In the genomic region with DNA sequence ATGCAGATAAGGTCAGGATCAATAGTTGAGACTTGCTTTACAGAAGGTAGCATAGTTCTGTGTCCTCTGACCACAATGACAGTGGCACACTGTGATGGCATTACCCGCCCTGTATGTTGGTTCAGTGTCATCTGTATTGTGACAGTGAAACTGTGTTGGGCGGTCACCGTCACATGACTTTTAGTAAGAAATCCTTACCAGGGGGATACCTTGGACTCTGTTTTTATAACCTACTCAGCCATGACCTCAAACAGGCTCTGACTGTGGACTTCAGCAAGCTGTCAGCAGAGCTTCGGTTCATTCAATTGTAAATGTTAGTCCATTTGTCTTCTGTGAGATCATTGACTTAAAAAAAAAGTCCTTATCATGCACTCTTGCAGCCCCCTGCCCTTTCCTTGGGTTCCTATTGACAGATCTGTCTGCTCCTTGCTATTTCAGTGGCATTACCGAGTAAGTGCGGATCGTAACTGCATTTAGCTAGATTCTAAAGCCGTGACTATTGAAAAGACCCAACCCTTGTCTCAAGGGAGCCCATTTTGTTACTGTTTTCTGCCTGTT, we compare ENCODE assay signal across 23 mouse cellular contexts.
A peak's percentile ranks its signal among the peaks of the same experiment; 100 is the strongest.
DNase-seq lines count a peak whose midpoint lies in the region; ATAC-seq and TF ChIP-seq lines count a peak whose summit lies in the region.
"Had no signal": no experiment of that assay in that cellular context is flagged by ENCODE, and none has a peak within 500 bp of the region (broad histone marks: within the 10 kb centered on the region; RNA-seq: fewer than 3 reads in every experiment).

No protein-coding gene starts in this region.

- DNase-seq in kidney, adult 11 months = no peak
- DNase-seq in liver, embryonic 11.5 days (ENCODE audit: low spot score) = no peak
- DNase-seq in ES-CJ7 (ENCODE audit: low read depth, low spot score) = peak; percentile 42
- no peak for DNase-seq in liver, postnatal 0 days
- DNase-seq in left cerebral cortex, adult 9 months (ENCODE audit: low spot score in 2 of 2) = no peak
- DNase-seq: adrenal gland, adult 2 months; adrenal gland, postnatal 25 days; cerebellum, adult 18-20 months; cerebellum, postnatal 10 days; embryo, embryonic 11 days; gastrocnemius, postnatal 36 days; heart, adult 11 months; heart, postnatal 36 days had no signal

- TF ChIP-seq CTCF in liver, postnatal 0 days (IDR thresholded peaks at IDR 0.05; ENCODE audit: low read depth) = no peak

- H3K4me3 ChIP-seq in kidney, embryonic 14.5 days (ENCODE audit: low read length) = no peak overlapping the region
- no peak overlapping the region for H3K4me3 ChIP-seq in liver, embryonic 12.5 days
- H3K4me3 ChIP-seq in liver, embryonic 11.5 days (ENCODE audit: low read depth, low read length) = no peak overlapping the region
- no peak overlapping the region for H3K4me3 ChIP-seq in liver, postnatal 0 days (ENCODE audit: low read depth, low read length)
- H3K4me3 ChIP-seq: embryonic facial prominence, embryonic 15.5 days; erythroblast, embryonic 14.5 days; forebrain, embryonic 10.5 days; heart, embryonic 13.5 days; hindbrain, embryonic 15.5 days had no signal

- no peak overlapping the region for H3K9ac ChIP-seq in kidney, embryonic 14.5 days (ENCODE audit: low read depth, low read length)
- H3K9ac ChIP-seq in liver, embryonic 12.5 days = no peak overlapping the region
- no peak overlapping the region for H3K9ac ChIP-seq in liver, embryonic 11.5 days (ENCODE audit: low read depth, low read length)
- no peak overlapping the region for H3K9ac ChIP-seq in liver, postnatal 0 days (replicated peaks)
- H3K9ac ChIP-seq: embryonic facial prominence, embryonic 15.5 days; heart, embryonic 13.5 days; hindbrain, embryonic 15.5 days had no signal

- no peak for TF ChIP-seq EP300 in liver, postnatal 0 days (IDR thresholded peaks at IDR 0.05; ENCODE audit: low read depth)

- H3K4me2 ChIP-seq in kidney, embryonic 14.5 days (replicated peaks; ENCODE audit: low read depth, low read length) = no peak overlapping the region
- no peak overlapping the region for H3K4me2 ChIP-seq in liver, embryonic 12.5 days
- H3K4me2 ChIP-seq in liver, embryonic 11.5 days = no peak overlapping the region
- H3K4me2 ChIP-seq in liver, postnatal 0 days (ENCODE audit: low read depth, low read length) = no peak overlapping the region
- H3K4me2 ChIP-seq: embryonic facial prominence, embryonic 15.5 days; heart, embryonic 13.5 days; hindbrain, embryonic 15.5 days had no signal

- peak; percentile 63; the same call in 1 of the 2 replicates for ATAC-seq in kidney, embryonic 14.5 days (ENCODE audit: low FRiP score, low TSS enrichment)
- peak; percentile 35; the same call in 1 of the 2 replicates for ATAC-seq in liver, embryonic 12.5 days
- ATAC-seq in liver, embryonic 11.5 days (replicated peaks; ENCODE audit: low FRiP score) = no peak
- peak; percentile 88 for ATAC-seq in liver, postnatal 0 days
- ATAC-seq: activated CD4-positive, CD25-positive, alpha-beta regulatory T cell, adult 4 months; forebrain, embryonic 14.5 days had no signal

- WGBS in kidney, embryonic 14.5 days = 56% methylated on average over 8 of the region's 8 CpGs
- WGBS in liver, embryonic 12.5 days (ENCODE audit: insufficient replicate concordance) = 76% methylated on average over 8 of the region's 8 CpGs
- 81% methylated on average over 8 of the region's 8 CpGs for WGBS in liver, embryonic 11.5 days
- WGBS in liver, postnatal 0 days (ENCODE audit: insufficient replicate concordance) = 72% methylated on average over 8 of the region's 8 CpGs

- no peaks in the 10 kb centered on the region for H3K9me3 ChIP-seq in kidney, embryonic 14.5 days (ENCODE audit: control insufficient read depth, low read length)
- H3K9me3 ChIP-seq in liver, embryonic 12.5 days (replicated peaks) = no peaks in the 10 kb centered on the region
- H3K9me3 ChIP-seq in liver, embryonic 11.5 days (ENCODE audit: control insufficient read depth, low read length) = no peaks in the 10 kb centered on the region
- H3K9me3 ChIP-seq in liver, postnatal 0 days (ENCODE audit: low read length) = no peaks in the 10 kb centered on the region
- H3K9me3 ChIP-seq: embryonic facial prominence, embryonic 15.5 days; forebrain, embryonic 10.5 days; G1E; heart, embryonic 13.5 days; hindbrain, embryonic 15.5 days had no signal

- H3K27me3 ChIP-seq in kidney, embryonic 14.5 days (ENCODE audit: control insufficient read depth, insufficient read depth, low read length) = no peaks in the 10 kb centered on the region
- no peaks in the 10 kb centered on the region for H3K27me3 ChIP-seq in liver, embryonic 12.5 days (replicated peaks)
- H3K27me3 ChIP-seq in liver, embryonic 11.5 days (replicated peaks; ENCODE audit: control insufficient read depth, insufficient read depth, low read length) = no peaks in the 10 kb centered on the region
- no peaks in the 10 kb centered on the region for H3K27me3 ChIP-seq in liver, postnatal 0 days (ENCODE audit: insufficient read depth, low read length)
- H3K27me3 ChIP-seq: embryonic facial prominence, embryonic 15.5 days; heart, embryonic 13.5 days; hindbrain, embryonic 15.5 days had no signal

- peaks cover 18% of the 10 kb centered on the region; the same call in 1 of the 2 replicates for H3K4me1 ChIP-seq in kidney, embryonic 14.5 days (ENCODE audit: control insufficient read depth, insufficient read depth, low read length)
- H3K4me1 ChIP-seq in liver, embryonic 12.5 days = no peaks in the 10 kb centered on the region
- H3K4me1 ChIP-seq in liver, embryonic 11.5 days (replicated peaks; ENCODE audit: control insufficient read depth, insufficient read depth, low read length) = no peaks in the 10 kb centered on the region
- no peaks in the 10 kb centered on the region for H3K4me1 ChIP-seq in liver, postnatal 0 days (ENCODE audit: insufficient read depth)

- no peaks in the 10 kb centered on the region for H3K36me3 ChIP-seq in kidney, embryonic 14.5 days (ENCODE audit: control insufficient read depth, insufficient read depth, low read length)
- no peaks in the 10 kb centered on the region for H3K36me3 ChIP-seq in liver, embryonic 12.5 days
- no peaks in the 10 kb centered on the region for H3K36me3 ChIP-seq in liver, embryonic 11.5 days (ENCODE audit: control insufficient read depth, insufficient read depth, low read length)
- no peaks in the 10 kb centered on the region for H3K36me3 ChIP-seq in liver, postnatal 0 days (replicated peaks; ENCODE audit: insufficient read depth, low read length)
- H3K36me3 ChIP-seq: embryonic facial prominence, embryonic 15.5 days; G1E; heart, embryonic 13.5 days; hindbrain, embryonic 15.5 days had no signal

- H3K27ac ChIP-seq in kidney, embryonic 14.5 days (ENCODE audit: low read depth, low read length) = no peak overlapping the region
- no peak overlapping the region for H3K27ac ChIP-seq in liver, embryonic 12.5 days
- H3K27ac ChIP-seq in liver, embryonic 11.5 days (ENCODE audit: low read depth, low read length) = no peak overlapping the region
- H3K27ac ChIP-seq in liver, postnatal 0 days (ENCODE audit: low read depth) = no peak overlapping the region
- H3K27ac ChIP-seq: embryonic facial prominence, embryonic 15.5 days; heart, embryonic 13.5 days; hindbrain, embryonic 15.5 days had no signal
